Mouse (Mus musculus) lung, postnatal 0 days (tissue): ENCODE measurements around the gene 4931422A03Rik. TPM values are rescaled to one million over a fixed set of nuclear protein-coding genes. Genes with fewer than 3 reads are reported as not detected.

Experiments used
- ATAC-seq: fragments of 200-750 bp; cut with Nextera tagmentation; 2 replicates; pipeline ENCODE4 v1.8.0; 2017; ENCODE audit warnings: moderate library complexity
- DNase-seq: peaks from one replicate; pipeline ENCODE4 v3.0.0-alpha.2; 2016; ENCODE audit warnings: low spot score
- H3K27ac ChIP-seq: fragments of 300-500 bp; sonication (generic); 2 replicates; pipeline ENCODE4 v1.5.1; 2014; ENCODE audit warnings: antibody characterized with exemption, mild to moderate bottlenecking, low read length, mixed read lengths
- H3K27me3 ChIP-seq: fragments of 300-500 bp; sonication (generic); replicated peaks from 2 replicates; pipeline ENCODE4 v1.6.1; 2014; ENCODE audit warnings: low read length, mixed read lengths; ENCODE audit not compliant: insufficient read depth
- H3K36me3 ChIP-seq: fragments of 300-500 bp; sonication (generic); 2 replicates; pipeline ENCODE4 v1.6.1; 2014; ENCODE audit warnings: low read length, mixed read lengths; ENCODE audit not compliant: insufficient read depth
- H3K4me1 ChIP-seq: fragments of 300-500 bp; sonication (generic); 2 replicates; pipeline ENCODE4 v1.6.1; 2014; ENCODE audit warnings: antibody characterized with exemption, low read depth, low read length, mixed read lengths; ENCODE audit not compliant: insufficient read depth
- H3K4me2 ChIP-seq: fragments of 300-500 bp; sonication (generic); replicated peaks from 2 replicates; pipeline ENCODE4 v1.6.1; 2014; ENCODE audit warnings: low read depth, mild to moderate bottlenecking, low read length, moderate library complexity, mixed read lengths
- H3K4me3 ChIP-seq: fragments of 300-500 bp; sonication (generic); 2 replicates; pipeline ENCODE4 v1.5.1; 2014; ENCODE audit warnings: low read depth, low read length
- H3K9ac ChIP-seq: fragments of 300-500 bp; sonication (generic); replicated peaks from 2 replicates; pipeline ENCODE4 v1.6.1; 2014; ENCODE audit warnings: low read depth, mild to moderate bottlenecking
- H3K9me3 ChIP-seq: fragments of 300-500 bp; sonication (generic); 2 replicates; pipeline ENCODE4 v1.6.1; 2016; ENCODE audit warnings: low read length, mixed read lengths
- CTCF ChIP-seq: IDR thresholded peaks from 2 replicates; pipeline ENCODE4 v1.5.1; 2016; ENCODE audit warnings: antibody characterized with exemption, mild to moderate bottlenecking
- EP300 ChIP-seq: IDR thresholded peaks from 2 replicates; pipeline ENCODE4 v1.6.1; 2016; ENCODE audit warnings: antibody characterized with exemption, mild to moderate bottlenecking, control low read depth
- WGBS: fragments of 180-500 bp; shearing (Covaris S2); extraction: QIAGEN DNeasy Blood & Tissue Kit; methylation state at CpG from one replicate; pipeline ENCODE4 v1.1.7; 2014; 5-methylcytosine and 5-hydroxymethylcytosine counted together
- polyA plus RNA-seq: library from polyadenylated mRNA; unstranded; fragments of >200 nt; fragmentation: Nextera tagmentation; extraction: Ambion mirVana; gene quantifications from 2 replicates; pipeline ENCODE4 v1.2.1, GENCODE M21; 2015

Gene 4931422A03Rik
- polyA plus RNA-seq, 1 experiment from 2014 or later: 1.4 TPM

DNA sequence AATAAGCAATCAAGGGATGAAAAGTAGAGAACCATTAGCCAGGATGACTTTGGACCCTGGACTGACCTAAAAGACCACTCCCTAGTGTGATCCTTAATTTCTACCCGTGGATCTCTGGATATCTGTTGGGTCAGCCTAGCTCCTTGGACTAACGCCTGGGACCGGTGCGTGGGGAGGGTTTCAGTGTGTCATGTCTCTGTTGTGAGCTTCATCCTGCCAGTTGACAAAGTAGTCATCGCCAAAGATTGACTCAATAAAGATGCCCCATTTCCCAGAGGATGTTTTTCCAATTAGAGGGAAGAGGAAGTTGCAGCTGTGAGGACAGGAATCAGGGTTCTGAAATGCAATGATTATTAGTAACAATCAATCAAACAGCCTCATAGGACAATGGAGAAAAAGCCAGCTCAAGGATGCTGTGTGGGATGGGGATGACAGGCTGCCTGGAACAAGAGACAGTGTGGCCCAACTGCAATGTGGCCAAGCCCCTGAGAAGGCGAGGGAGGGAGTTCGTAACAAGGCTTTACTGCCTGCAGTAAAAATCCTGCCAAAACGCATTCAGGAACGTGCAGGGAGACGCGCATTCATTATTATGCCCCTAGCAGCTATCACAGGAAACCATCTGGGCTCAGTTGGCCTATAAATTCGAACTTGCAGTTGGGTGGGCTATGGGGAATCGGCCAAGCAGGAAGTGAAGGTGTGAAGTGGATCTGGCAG lies 97.7 kb downstream of the 4931422A03Rik start:
- peak; percentile 40; the same call in 1 of the 2 replicates for ATAC-seq
- no peak for TF ChIP-seq EP300
- no peak for TF ChIP-seq CTCF
- no peak overlapping the region for H3K27ac ChIP-seq
- no peaks in the 10 kb centered on the region for H3K4me1 ChIP-seq
- H3K9ac ChIP-seq: no peak overlapping the region
- no peaks in the 10 kb centered on the region for H3K36me3 ChIP-seq
- DNase-seq: peak; percentile 39
- no peaks in the 10 kb centered on the region for H3K9me3 ChIP-seq
- 35% methylated on average over 13 of the region's 13 CpGs for WGBS
- no peak overlapping the region for H3K4me2 ChIP-seq
- no peak overlapping the region for H3K4me3 ChIP-seq
- H3K27me3 ChIP-seq: no peaks in the 10 kb centered on the region

DNA sequence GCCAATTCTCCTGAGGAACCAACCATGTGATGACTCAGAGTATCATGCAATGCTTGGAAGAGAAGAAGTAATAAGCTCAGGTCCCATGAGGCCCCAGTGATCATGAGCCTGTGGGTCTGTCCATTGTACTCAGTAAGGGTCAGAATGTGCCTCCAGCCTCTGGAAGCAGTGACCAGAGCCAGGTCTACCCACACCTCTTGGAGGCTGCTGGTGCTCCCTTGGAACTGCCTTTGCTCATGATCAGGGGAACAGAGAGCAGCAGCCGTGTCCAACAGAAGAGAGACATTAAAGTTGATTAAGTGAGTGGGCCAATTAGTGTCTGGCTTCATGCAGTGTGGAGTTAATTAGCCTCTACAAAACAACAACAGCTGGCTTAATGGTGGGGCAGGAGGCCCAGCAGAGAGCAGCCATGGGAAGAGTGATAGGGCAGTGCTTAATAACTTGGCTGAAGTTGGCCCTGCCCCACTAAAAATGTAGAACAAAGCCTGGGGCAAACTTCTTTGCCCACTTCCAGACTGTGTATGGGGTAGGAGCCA lies 100.5 kb downstream of the 4931422A03Rik start:
- Histone ChIP-seq H3K9me3 (no peaks in the 10 kb centered on the region), H3K4me2 (no peak overlapping the region), H3K27me3 (no peaks in the 10 kb centered on the region), H3K9ac (no peak overlapping the region), H3K4me1 (no peaks in the 10 kb centered on the region), H3K36me3 (no peaks in the 10 kb centered on the region), H3K27ac (no peak overlapping the region), H3K4me3 (no peak overlapping the region)
- WGBS: 53% methylated on average over 1 of the region's 1 CpGs
- TF ChIP-seq CTCF (no peak), EP300 (no peak)
- ATAC-seq (peak; percentile 47), DNase-seq (no peak)

DNA sequence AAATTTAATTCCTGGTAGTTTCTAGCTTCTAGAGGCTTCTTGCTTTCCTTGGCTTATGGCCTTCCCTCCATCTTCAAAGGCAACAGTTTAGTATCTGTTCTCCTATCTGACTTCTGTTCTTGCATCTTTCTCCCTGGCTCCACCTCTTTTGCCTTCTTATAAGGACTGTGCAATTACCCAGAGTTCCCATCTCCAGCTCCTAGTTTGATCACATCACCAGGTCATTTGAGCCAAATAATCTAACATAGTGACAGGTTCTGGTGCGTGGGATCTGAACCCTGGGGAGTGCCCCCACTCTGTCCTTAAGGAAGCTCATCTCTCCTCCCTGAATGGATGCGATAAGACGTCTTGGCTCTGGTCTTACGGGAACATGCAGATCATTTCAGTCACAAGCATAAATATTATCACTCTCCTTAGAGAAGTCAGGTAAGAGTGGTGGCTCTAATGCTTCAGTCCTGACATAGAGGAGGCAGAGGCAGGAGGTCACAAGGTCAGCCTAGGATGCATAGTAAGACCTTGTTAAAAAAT lies 101.5 kb downstream of the 4931422A03Rik start:
- no peaks in the 10 kb centered on the region for H3K4me1 ChIP-seq
- TF ChIP-seq EP300: no peak
- no peak for TF ChIP-seq CTCF
- no peak for ATAC-seq
- H3K27me3 ChIP-seq: no peaks in the 10 kb centered on the region
- WGBS: 89% methylated on average over 4 of the region's 4 CpGs
- H3K4me2 ChIP-seq: no peak overlapping the region
- no peak overlapping the region for H3K4me3 ChIP-seq
- DNase-seq: no peak
- H3K36me3 ChIP-seq: no peaks in the 10 kb centered on the region
- no peak overlapping the region for H3K9ac ChIP-seq
- no peak overlapping the region for H3K27ac ChIP-seq
- no peaks in the 10 kb centered on the region for H3K9me3 ChIP-seq

DNA sequence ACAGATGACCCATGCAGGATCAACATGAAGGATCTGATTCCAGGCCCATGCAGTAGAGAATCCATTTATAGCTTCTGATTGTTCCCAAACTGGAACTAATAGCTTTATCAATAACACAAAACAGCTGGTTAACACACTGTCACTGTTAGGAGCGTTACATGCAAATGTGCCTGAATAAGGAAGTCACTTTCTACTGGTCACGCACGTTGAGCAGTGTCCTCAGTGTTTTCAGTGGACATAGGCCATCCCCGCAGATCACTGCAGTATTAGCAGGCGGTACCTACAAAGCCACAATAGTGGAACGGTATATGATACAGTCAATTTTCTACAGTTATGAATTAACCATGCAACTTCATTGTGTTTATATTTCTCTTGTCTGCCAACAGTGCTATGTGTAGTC lies 108.7 kb downstream of the 4931422A03Rik start:
- 86% methylated on average over 6 of the region's 6 CpGs for WGBS

DNA sequence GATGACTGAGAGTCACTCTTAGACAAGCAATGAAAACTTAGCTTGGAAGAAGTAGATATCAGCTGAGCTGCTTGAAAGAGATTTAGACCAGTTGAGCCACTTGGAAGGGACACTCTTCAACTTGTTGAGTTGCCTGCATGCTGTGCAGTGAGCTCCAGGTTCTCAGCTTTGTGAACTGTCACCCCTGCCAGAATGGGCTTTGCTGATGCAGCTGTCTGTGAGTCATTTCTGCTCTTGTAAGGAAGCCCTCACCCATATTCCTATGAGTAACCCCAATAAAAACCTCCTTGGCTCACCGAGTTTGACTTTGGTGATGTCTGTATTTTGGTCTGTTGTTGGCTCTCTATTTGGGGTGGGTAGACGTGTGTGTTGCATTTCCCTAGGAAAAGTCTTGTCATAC lies 109.8 kb downstream of the 4931422A03Rik start:
- H3K27me3 ChIP-seq: no peaks in the 10 kb centered on the region
- no peak overlapping the region for H3K9ac ChIP-seq
- H3K4me3 ChIP-seq: no peak overlapping the region
- DNase-seq: no peak
- H3K4me1 ChIP-seq: no peaks in the 10 kb centered on the region
- no peak for ATAC-seq
- no peak overlapping the region for H3K4me2 ChIP-seq
- WGBS: 76% methylated on average over 2 of the region's 2 CpGs
- no peaks in the 10 kb centered on the region for H3K36me3 ChIP-seq
- H3K27ac ChIP-seq: no peak overlapping the region
- H3K9me3 ChIP-seq: no peaks in the 10 kb centered on the region
- no peak for TF ChIP-seq EP300

More for the DNA sequence above, 108.7 kb downstream of the 4931422A03Rik start:
- H3K4me2 ChIP-seq: no peak overlapping the region
- TF ChIP-seq CTCF: no peak
- ATAC-seq: no peak
- H3K9me3 ChIP-seq: no peaks in the 10 kb centered on the region
- DNase-seq: no peak
- H3K9ac ChIP-seq: no peak overlapping the region
- H3K27ac ChIP-seq: no peak overlapping the region
- no peaks in the 10 kb centered on the region for H3K36me3 ChIP-seq
- no peak overlapping the region for H3K4me3 ChIP-seq
- no peaks in the 10 kb centered on the region for H3K27me3 ChIP-seq
- H3K4me1 ChIP-seq: no peaks in the 10 kb centered on the region

DNA sequence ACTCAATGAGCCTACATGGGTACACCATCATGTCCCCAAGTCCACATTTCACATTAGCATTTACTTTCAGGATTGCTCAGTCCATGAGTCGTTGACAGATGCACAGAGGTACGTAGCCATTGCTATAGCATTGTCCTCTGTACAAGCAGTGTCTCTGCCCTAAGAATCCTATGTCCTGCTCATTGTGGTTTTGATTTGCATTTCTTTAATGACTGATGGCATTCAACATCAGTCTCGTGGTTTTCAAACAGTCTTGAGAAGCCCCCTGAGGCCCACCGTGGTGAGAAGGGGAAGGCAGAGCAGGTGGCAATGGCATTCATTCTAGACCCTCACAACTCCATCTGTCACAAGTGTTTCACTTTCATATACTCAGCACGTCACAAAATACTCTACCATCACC lies 110.8 kb downstream of the 4931422A03Rik start:
- H3K4me3 ChIP-seq: no peak overlapping the region
- no peaks in the 10 kb centered on the region for H3K4me1 ChIP-seq
- H3K4me2 ChIP-seq: no peak overlapping the region
- 80% methylated on average over 5 of the region's 5 CpGs for WGBS
- H3K9ac ChIP-seq: no peak overlapping the region
- no peaks in the 10 kb centered on the region for H3K27me3 ChIP-seq
- TF ChIP-seq CTCF (no peak), EP300 (no peak)
- ATAC-seq (no peak), DNase-seq (no peak)
- no peaks in the 10 kb centered on the region for H3K9me3 ChIP-seq
- H3K27ac ChIP-seq: no peak overlapping the region
- no peaks in the 10 kb centered on the region for H3K36me3 ChIP-seq

Other genes starting within 250 kb of the 4931422A03Rik start
- gene Caprin1, start 230.7 kb downstream of the 4931422A03Rik start, polyA plus RNA-seq: 87.8 and 105 TPM in 2 replicates
- 30.6 and 46.5 TPM in 2 replicates for gene Lmo2, start 70.4 kb downstream of the 4931422A03Rik start, polyA plus RNA-seq
- gene Fbxo3, start 640 bp downstream of the 4931422A03Rik start, polyA plus RNA-seq: 38.3 and 40.9 TPM in 2 replicates
- gene Gm10912, start 37.5 kb upstream of the 4931422A03Rik start, polyA plus RNA-seq: not detected in 2 replicates
- not detected in 2 replicates for gene Gm10799, start 40.2 kb upstream of the 4931422A03Rik start, polyA plus RNA-seq
- gene Cd59b, start 41.5 kb upstream of the 4931422A03Rik start, polyA plus RNA-seq: 3.7 and 4.2 TPM in 2 replicates
- gene Cd59a, start 67.4 kb upstream of the 4931422A03Rik start, polyA plus RNA-seq: 32.4 and 33.2 TPM in 2 replicates
- 0.14 TPM in 1 of 2 replicates, not detected in the other for gene A930018P22Rik, start 94.4 kb upstream of the 4931422A03Rik start, polyA plus RNA-seq